Mouse (Mus musculus) cerebellum, postnatal 14 days (tissue): ENCODE measurements at regions not wholly inside any gene's neighbourhood (a gene's known extent, or its start where the extent isn't known, plus 50 kb on each side); places are given as distances from the start of the nearest gene placed in this dataset.
A peak's percentile ranks its signal among the peaks of the same experiment; 100 is the strongest.

ENCODE experiments used
- DNase-seq, 2 experiments: peaks; one replicate each; pipeline ENCODE4 v3.0.0; 2021; ENCODE audit warnings: mixed read lengths in 2 of 2

GRCm38 (mm10) chr17:88910144-88910543 lies 118.4 kb upstream of the Lhcgr start:
- DNase-seq = no peak

- no peak for DNase-seq
Measured at GRCm38 (mm10) chr17:88901742-88902141, 110.0 kb upstream of the Lhcgr start.

- no peak for DNase-seq
Measured at GRCm38 (mm10) chr17:88900904-88901303, 109.1 kb upstream of the Lhcgr start.

DNA sequence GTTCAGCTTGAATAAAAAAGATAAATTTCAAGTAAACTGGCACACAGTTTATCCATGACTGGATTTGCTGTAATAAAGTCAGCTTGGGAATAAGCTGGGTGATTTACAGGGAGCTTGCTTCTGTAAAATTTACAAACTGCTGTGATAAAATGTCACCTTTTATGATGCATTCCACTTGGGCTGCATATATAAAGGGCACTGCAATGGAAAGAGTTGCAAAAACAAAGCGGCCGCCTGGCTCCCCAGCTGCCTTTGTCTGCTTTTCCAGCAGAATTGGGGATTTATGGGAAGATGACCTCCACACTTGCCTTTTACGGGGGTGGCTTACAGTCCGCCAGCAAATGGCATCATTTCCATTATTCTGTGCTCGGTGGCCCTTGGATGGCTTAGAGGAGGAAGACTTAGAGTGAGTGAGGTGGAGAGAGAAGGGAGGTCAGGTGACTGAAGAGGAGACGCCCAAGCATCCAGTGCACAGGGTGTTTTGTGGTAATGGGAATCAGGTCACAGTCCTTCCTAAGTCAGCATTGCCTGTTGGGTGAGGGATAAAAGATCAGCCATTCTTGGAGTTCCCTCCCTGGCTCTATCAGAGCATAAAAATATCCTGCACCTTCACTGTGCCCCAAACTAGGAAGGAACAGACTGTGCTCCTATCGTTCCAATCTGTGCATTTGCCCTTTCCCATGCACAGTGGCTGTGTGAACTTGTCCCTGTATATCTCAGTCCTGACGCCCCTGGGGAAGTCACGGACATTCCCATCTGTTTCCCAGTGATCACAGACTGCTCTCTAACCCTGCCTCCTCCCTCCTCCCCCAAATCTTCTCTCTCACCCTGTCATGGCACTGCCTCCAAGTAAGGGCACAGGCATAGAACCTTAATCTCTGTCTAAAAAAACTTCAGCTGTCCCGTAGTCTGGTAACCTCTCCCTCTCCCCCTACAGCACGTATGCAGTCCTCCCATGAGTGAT lies 107.2 kb upstream of the Lhcgr start:
- no peak for DNase-seq

- no peak for DNase-seq
Measured at GRCm38 (mm10) chr17:88893451-88893850, 101.7 kb upstream of the Lhcgr start.

GRCm38 (mm10) chr17:88885526-88885925 lies 93.7 kb upstream of the Lhcgr start:
- DNase-seq = no peak

GRCm38 (mm10) chr17:88879736-88880135 lies 87.9 kb upstream of the Lhcgr start:
- no peak for DNase-seq

GRCm38 (mm10) chr17:88870342-88870985 lies 78.7 kb upstream of the Lhcgr start:
- DNase-seq = no peak

- DNase-seq = no peak
Measured at GRCm38 (mm10) chr17:88864631-88865030, 72.8 kb upstream of the Lhcgr start.

DNA sequence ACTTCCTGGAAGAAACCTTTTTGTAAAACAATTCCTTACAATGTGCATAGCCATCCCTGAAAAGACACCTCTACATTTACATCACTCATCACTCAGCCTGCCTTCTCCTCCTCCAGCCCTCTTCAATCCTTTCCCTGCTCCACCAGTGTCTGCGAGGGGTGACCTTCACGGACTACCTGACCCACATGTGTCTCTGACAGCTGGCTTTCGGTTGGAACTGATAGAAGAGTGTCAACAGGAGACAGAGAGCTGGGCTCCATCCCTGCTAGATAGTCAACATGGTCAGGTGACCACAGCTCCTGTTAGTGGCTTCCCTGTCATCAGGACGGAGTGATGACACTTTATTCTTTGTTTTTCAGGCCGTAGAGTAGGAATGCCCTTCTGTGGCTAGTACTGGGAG lies 72.4 kb upstream of the Lhcgr start:
- no peak for DNase-seq

GRCm38 (mm10) chr17:88861128-88861527 lies 69.3 kb upstream of the Lhcgr start:
- DNase-seq = no peak

DNA sequence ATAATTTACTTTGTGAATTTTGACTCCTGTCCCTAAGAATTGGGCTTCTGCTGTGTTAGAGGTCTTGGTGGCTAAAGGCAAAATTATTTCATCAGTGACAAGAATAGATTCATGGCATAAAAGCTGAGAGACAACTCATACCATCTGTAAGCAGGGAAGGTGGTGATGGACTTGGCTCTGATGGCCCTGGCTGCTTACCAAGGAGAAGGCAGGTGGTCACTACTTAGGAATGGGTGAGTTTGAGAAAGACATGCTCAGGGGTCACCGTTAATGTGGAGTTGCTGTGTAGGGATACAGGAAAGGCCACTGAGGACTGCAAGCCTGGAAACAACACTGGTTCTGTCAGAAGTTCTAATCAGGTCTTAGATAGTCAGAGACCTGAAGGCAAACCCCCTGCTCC lies 68.8 kb upstream of the Lhcgr start:
- peak; percentile 69 to 72 for DNase-seq

GRCm38 (mm10) chr17:88858666-88859065 lies 66.9 kb upstream of the Lhcgr start:
- peak; percentile 31 to 43 for DNase-seq

GRCm38 (mm10) chr17:88847255-88847654 lies 55.5 kb upstream of the Lhcgr start:
- no peak for DNase-seq

- no peak for DNase-seq
Measured at GRCm38 (mm10) chr17:88845278-88845677, 53.5 kb upstream of the Lhcgr start.
